Mouse (Mus musculus) testis, adult 2 months (tissue): Measurements from ENCODE around the gene Actg1. TPM values are rescaled to one million over a fixed set of nuclear protein-coding genes. Genes with fewer than 3 reads are reported as not detected.

Experiments
- H3K27ac ChIP-seq: fragments of 200-500 bp; 2 replicates; pipeline ENCODE4 v1.5.1; 2012; ENCODE audit warnings: low read depth, low read length; ENCODE audit not compliant: control insufficient read depth, insufficient read depth
- H3K27me3 ChIP-seq: fragments of 200-500 bp; 2 replicates; pipeline ENCODE4 v1.6.1; 2012; ENCODE audit warnings: mild to moderate bottlenecking, low read length, moderate library complexity; ENCODE audit not compliant: control insufficient read depth, insufficient read depth
- H3K36me3 ChIP-seq: fragments of 200-500 bp; 2 replicates; pipeline ENCODE4 v1.6.1; 2012; ENCODE audit warnings: mild to moderate bottlenecking, low read length; ENCODE audit not compliant: control insufficient read depth, insufficient read depth
- H3K4me1 ChIP-seq: fragments of 200-500 bp; 2 replicates; pipeline ENCODE4 v1.6.1; 2012; ENCODE audit warnings: low read length; ENCODE audit not compliant: control insufficient read depth, insufficient read depth
- H3K4me3 ChIP-seq: fragments of 200-500 bp; 2 replicates; pipeline ENCODE4 v1.5.1; 2012; ENCODE audit warnings: low read depth, mild to moderate bottlenecking, low read length, moderate library complexity, mixed read lengths; ENCODE audit not compliant: control insufficient read depth
- CTCF ChIP-seq: fragments of 200-500 bp; IDR thresholded peaks from 2 replicates; pipeline ENCODE4 v1.5.1; 2012; ENCODE audit warnings: low read depth, mild to moderate bottlenecking, inconsistent platforms, low read length, moderate library complexity; ENCODE audit not compliant: control insufficient read depth, insufficient read depth, insufficient replicate concordance
- POLR2A ChIP-seq: fragments of 200-500 bp; IDR thresholded peaks from 2 replicates; pipeline ENCODE4 v1.6.1; 2012; ENCODE audit warnings: low read depth, mild to moderate bottlenecking, inconsistent platforms, low read length, moderate library complexity; ENCODE audit not compliant: control insufficient read depth
- polyA plus RNA-seq: library from polyadenylated mRNA; depleted of rRNA; stranded (reverse); fragments of >200 nt; gene quantifications from 2 replicates; pipeline ENCODE4 v1.2.3, GENCODE M21; 2012

Gene Actg1
- polyA plus RNA-seq, 1 experiment: 672 TPM

- peaks cover 23% of the 10 kb centered on the region for H3K4me1 ChIP-seq
- no peaks in the 10 kb centered on the region for H3K36me3 ChIP-seq
- no peak overlapping the region for H3K4me3 ChIP-seq
- H3K27ac ChIP-seq: no peak overlapping the region
- TF ChIP-seq CTCF: no peak
- TF ChIP-seq POLR2A: no peak
- H3K27me3 ChIP-seq: no peaks in the 10 kb centered on the region
Observed at GRCm38 (mm10) chr11:120319310-120319709, 29.0 kb downstream of the Actg1 start.

DNA sequence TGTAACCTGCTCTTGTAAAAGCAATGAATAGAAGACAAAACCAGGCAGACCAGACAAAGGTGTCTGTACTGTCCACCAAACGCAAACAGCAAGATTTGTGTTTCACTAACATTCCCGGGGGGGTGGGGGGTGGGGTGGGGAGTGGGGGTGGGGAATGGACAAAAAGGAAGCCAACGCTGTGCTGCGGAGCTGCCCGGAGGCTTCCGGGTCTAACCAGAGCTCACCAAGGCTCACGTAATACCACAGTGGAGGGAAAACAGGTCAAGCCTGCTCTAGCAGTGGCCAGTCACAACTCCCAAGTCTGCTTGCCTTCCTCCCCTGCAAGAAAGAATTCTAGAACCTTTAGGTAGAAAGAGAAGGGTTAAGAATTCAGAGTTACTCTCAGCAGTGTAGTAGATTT lies 30.9 kb downstream of the Actg1 start:
- Histone ChIP-seq H3K27me3 (no peaks in the 10 kb centered on the region), H3K27ac (no peak overlapping the region), H3K4me3 (no peak overlapping the region), H3K36me3 (no peaks in the 10 kb centered on the region), H3K4me1 (peaks cover 23% of the 10 kb centered on the region)
- no peak for TF ChIP-seq CTCF
- TF ChIP-seq POLR2A: no peak

GRCm38 (mm10) chr11:120316690-120317254 lies 31.6 kb downstream of the Actg1 start:
- H3K4me3 ChIP-seq: peak overlapping the region; percentile 74
- no peaks in the 10 kb centered on the region for H3K36me3 ChIP-seq
- peaks cover 27% of the 10 kb centered on the region for H3K4me1 ChIP-seq
- no peaks in the 10 kb centered on the region for H3K27me3 ChIP-seq
- H3K27ac ChIP-seq: peak overlapping the region; percentile 81
- no peak; the same call in 1 of the 2 replicates for TF ChIP-seq POLR2A
- no peak for TF ChIP-seq CTCF

DNA sequence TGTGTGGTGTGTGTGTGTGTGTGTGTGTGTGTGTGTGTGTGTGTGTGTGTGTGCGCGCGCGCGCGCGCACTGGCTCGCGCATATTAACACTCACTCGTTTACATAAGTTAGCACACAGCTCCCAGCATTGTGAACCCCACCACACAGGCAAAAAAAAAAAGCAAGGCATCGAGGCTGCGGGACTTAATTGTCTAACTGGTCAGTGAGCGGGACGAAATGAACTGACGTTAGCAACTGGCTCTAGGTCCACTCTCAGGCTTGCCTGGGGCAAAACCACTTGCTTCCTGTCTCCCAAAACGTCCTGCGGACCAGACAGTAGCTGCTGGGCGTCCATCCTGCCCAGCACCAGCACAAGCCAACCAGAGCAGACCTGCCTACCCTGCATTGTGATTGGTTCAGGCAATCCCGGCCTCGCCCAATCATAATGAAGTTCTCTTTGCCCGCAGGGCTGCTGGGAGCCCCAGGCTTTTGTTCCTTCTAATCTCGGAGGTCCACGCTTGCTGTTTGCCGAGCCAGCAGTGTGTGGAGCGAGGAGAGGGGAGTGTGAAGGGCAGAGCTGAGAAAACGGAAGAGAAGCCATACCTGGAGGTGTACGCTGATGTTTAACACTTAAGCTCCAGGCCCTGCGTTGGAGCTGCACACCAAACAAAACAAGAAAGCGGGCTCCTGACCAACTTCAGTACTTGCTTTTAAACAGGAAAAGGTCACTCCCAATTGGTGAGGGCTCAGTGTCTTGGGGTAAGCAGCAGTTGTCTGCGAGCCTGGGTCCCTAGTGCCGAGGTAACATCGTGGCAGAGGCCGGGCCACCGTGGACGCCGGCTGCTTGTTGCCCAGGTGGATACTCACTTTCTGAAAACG lies 32.3 kb downstream of the Actg1 start:
- peak overlapping the region; percentile 83 for H3K27ac ChIP-seq
- peak overlapping the region; percentile 74 for H3K4me3 ChIP-seq
- H3K4me1 ChIP-seq: peaks cover 33% of the 10 kb centered on the region
- H3K27me3 ChIP-seq: no peaks in the 10 kb centered on the region
- TF ChIP-seq CTCF (no peak), POLR2A (peak; percentile 91)
- no peaks in the 10 kb centered on the region for H3K36me3 ChIP-seq

DNA sequence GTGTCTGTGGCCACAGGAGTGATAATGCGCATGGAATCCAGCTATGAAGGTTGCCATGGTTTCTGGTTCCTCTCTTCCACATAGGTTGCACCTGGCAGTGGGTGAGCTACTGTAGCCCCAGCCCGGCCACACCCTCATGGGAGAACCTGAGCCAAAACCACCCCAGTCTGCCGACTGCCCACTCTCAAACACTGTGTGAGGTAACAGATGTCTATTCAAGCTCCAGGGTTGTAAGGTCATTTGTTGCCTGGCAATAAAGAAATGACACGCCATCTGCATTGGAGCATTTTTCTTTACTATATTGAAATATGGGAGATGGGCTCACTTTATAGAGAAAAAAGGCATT lies 33.0 kb downstream of the Actg1 start:
- no peak overlapping the region for H3K4me3 ChIP-seq
- H3K36me3 ChIP-seq: no peaks in the 10 kb centered on the region
- no peak overlapping the region for H3K27ac ChIP-seq
- H3K4me1 ChIP-seq: peaks cover 38% of the 10 kb centered on the region
- H3K27me3 ChIP-seq: no peaks in the 10 kb centered on the region
- no peak for TF ChIP-seq POLR2A
- no peak for TF ChIP-seq CTCF

GRCm38 (mm10) chr11:120314721-120315415 lies 33.5 kb downstream of the Actg1 start:
- Histone ChIP-seq H3K4me1 (peaks cover 41% of the 10 kb centered on the region), H3K4me3 (no peak overlapping the region), H3K36me3 (no peaks in the 10 kb centered on the region), H3K27ac (no peak overlapping the region), H3K27me3 (no peaks in the 10 kb centered on the region)
- no peak for TF ChIP-seq POLR2A
- no peak for TF ChIP-seq CTCF

DNA sequence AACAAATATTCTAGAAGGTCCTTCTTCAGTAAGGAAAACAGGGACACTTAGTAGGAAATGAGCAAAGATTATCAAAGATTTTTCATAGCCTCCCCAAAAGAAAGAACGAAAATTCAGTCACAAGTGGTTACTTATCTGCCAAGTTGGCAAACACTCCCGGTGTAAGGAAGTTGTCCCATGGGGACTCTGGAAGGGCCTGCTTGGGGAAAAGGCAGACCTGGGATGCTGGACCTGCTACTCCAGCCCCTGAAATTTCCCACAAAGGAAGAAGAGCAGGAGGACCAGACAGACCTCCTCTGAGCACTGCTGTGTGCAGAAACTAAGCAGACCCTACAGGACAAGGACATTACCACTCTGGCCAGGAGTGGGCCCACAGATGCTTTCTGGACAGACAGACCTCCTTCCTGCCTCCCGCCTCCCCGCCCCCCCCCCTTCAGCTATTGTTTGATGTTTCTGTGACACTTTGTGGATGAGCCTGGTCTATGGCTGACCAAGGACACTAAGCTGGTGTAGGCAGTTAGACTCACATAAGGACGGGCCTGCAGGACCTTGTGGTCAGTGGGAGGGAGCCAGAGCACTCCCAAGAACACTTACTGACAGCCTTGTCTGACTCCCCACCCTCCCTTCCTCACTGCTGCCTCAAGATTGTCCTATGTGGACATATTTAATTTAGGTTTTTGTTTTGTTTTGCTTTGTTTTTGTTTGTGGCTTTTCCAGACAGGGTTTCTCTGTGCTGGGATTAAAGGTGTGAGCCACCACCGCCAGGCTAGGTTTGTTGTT lies 34.2 kb downstream of the Actg1 start:
- TF ChIP-seq CTCF (no peak), POLR2A (no peak)
- no peaks in the 10 kb centered on the region for H3K27me3 ChIP-seq
- no peak overlapping the region for H3K27ac ChIP-seq
- H3K4me1 ChIP-seq: peaks cover 41% of the 10 kb centered on the region
- no peak overlapping the region for H3K4me3 ChIP-seq
- no peaks in the 10 kb centered on the region for H3K36me3 ChIP-seq
